Mouse (Mus musculus) CH12F3 (cell line): Measurements from ENCODE around the gene Mon1a.

ENCODE experiments used
- in situ Hi-C: fragments of 300-500 bp; cut with MboI; formaldehyde crosslinking; loops from 2 replicates; pipeline ENCODE4 v1.14.3; 2020; ENCODE audit warnings: low sequenced_read_pairs

Mon1a gene

GRCm38 (mm10) chr9:107907801-107908120, 19.8 kb downstream of the Mon1a start:
- in situ Hi-C loops: no loop called here

- in situ Hi-C loops: no loop called here
Observed at GRCm38 (mm10) chr9:107908410-107909158, 20.6 kb downstream of the Mon1a start.

- in situ Hi-C loops: no loop called here
Observed at GRCm38 (mm10) chr9:107910025-107910769, 22.2 kb downstream of the Mon1a start.

GRCm38 (mm10) chr9:107914764-107915420, 26.9 kb downstream of the Mon1a start:
- in situ Hi-C loops: no loop called here

DNA sequence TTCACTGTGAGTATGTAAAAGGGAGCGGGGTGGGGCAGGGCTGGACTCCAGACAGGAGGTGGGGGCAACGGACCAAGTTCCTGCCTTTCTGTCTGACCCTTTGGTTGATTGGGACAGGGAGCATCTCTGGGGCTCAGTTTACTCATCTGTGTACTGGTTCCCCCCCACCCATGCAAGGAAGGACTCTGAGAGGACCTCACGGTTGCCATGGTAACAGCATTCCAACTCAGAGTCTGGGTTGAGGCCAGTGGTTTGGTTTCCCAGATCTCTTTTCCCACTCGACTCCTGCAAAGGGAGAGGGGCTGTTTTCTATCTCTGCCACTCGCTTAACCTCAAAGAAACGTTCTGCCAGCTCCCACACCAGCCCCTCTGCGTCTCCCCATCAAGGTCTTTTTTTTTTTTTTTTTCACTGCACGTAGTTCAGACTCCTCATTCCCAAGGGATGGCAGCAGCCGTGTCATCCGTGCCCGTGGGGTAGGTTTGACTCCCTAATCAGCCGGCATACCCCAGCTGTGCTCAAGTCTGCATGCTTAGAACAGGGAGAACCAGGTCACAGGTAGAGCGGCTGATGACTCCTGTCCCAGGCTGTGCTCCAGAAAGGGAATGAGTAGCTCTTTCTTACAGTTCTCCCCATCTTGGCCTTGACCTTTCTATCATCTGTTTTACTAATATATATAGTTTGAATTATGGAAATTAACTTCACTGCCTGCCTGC, 30.1 kb downstream of the Mon1a start:
- in situ Hi-C loops: no loop called here

DNA sequence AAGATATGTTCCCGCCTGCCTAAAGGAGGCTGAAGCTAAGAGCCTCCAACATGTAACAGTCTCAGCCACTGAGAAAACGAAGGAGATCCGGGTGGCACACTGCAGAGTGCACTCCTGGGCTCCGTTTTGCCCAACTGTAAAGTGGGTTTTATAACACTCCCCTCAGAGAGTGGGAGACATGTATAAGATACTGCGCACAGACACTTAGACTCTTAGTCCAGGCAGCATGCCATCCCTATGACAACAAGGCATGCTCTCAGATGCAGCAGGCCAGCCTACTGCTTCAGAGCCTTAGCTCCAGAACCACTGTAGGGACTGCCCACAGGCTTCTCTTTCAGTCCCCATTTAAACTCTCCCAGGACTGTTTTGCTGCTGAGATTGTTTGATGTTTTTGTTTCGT, 30.9 kb downstream of the Mon1a start:
- in situ Hi-C loops: no loop called here

GRCm38 (mm10) chr9:107919441-107919840, 31.5 kb downstream of the Mon1a start:
- in situ Hi-C loops: no loop called here

- in situ Hi-C loops: no loop called here
Observed at GRCm38 (mm10) chr9:107923021-107923420, 35.1 kb downstream of the Mon1a start.

- in situ Hi-C loops: no loop called here
Observed at GRCm38 (mm10) chr9:107923956-107924355, 36.0 kb downstream of the Mon1a start.

DNA sequence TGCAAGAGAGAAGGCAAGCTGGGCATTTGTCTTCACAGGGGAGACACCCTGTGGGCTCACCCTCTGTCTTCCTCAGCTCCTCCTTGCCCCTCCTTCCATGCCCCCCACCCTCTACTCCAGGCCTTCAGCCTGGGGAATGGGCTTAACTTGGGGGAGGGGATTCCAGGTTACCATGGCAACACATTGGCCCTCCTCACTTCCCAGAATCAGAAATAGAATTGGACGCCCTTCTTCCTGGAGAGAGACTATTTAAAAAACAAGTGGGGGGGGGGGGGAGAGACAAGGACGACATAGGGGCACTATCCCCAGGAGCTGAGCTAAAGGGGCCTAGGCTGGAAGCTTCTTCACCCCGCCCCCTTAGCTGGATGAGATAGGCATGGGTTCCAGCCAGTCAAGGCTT, 37.3 kb downstream of the Mon1a start:
- in situ Hi-C loops: no loop called here

GRCm38 (mm10) chr9:107926920-107927420, 39.0 kb downstream of the Mon1a start:
- in situ Hi-C loops: no loop called here

GRCm38 (mm10) chr9:107927749-107928148, 39.8 kb downstream of the Mon1a start:
- in situ Hi-C loops: no loop called here

GRCm38 (mm10) chr9:107928169-107928568, 40.2 kb downstream of the Mon1a start, which contains the start of gene Actl11:
Actl11 (plus strand) TSS chr9:107928469.
- in situ Hi-C loops: no loop called here

- in situ Hi-C loops: no loop called here
Observed at GRCm38 (mm10) chr9:107932221-107932620, 44.3 kb downstream of the Mon1a start.

DNA sequence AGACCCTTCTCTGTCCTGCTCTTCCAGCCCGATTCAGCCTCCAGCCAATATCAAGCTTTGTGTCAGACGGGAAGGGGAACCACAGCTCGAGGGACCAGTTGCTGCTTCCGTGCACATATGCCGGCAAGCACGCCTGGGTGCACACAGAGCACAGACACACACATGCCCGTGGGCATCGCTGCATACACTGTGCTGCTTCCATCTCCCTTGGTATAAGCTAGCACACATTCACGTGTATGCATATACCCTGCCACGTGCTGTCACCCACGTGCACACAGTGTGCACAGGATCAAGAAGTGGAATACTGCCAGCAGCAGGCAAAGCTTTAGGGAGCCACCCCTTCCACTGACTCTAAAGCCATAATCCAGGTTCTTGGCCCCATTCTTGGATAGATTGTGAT, 46.2 kb downstream of the Mon1a start:
- in situ Hi-C loops: no loop called here

GRCm38 (mm10) chr9:107935374-107935773, 47.4 kb downstream of the Mon1a start, which contains the start of gene Camkv:
Camkv (plus strand) TSS chr9:107935674.
- in situ Hi-C loops: no loop called here

DNA sequence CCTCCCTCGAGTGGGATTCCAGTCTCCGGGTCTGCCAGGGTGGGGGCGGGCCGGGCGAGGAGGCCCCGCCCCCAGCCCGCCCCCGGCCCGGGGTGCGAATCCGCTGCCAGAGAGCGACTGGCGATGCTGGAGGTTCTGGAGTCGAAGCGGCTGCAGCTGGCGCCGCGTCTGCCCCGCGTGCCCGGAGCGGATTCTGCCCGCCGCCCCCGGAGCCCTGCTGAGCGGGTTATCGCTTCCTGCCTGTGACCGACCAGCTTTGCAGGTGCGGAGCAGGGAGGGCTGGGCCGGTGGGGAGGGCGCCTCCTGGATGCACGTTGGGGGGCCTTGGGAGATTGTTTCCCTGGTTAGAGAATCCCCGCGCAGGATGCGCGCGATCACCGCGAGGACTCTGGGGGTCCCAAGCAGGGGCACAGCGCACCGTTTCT, 47.9 kb downstream of the Mon1a start:
- in situ Hi-C loops: no loop called here

DNA sequence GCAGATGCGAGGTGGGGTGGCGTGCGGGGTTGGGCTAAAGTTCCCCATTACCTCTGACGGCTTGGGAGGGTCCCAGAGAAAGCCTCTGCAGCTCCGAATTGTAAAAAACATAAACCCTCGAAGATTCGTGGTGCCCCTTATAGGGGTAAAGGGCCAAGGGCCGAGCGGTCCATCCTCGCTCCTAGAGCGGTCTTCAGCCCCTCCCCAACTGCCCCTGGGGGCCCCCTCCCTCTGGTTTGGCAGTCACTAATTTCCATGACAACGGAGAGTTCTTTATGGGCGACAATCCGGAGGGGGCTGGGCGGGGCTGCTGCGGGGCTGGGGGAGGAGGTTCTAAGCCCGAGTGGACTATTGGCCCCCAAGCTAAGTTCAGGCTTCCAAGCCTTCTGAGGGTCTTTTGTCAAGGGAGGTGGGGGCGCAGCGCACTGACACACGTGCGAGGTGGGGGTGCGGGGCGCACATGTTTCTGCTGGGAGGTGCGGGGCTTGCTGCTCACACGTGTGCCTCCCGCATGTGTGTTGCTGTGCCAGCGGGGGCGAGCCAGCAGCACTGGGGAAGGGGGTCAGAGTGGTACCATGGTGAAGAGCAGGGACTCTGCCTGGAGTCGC, 48.4 kb downstream of the Mon1a start:
- in situ Hi-C loops: no loop called here

GRCm38 (mm10) chr9:107936831-107937230, 48.9 kb downstream of the Mon1a start:
- in situ Hi-C loops: no loop called here
